Mouse (Mus musculus): ENCODE results near the gene Olfr728.

Olfr728 gene

GRCm38 (mm10) chr14:50142580-50142979, at the start of gene Olfr728:
Gene Olfr728, minus strand, starts transcription at chr14:50142680.
- no peak for DNase-seq (ENCODE audit: low read depth, low spot score)

- no peak for DNase-seq (ENCODE audit: low read depth, low spot score)
Observed at GRCm38 (mm10) chr14:50188098-50188497, 45.6 kb upstream of the Olfr728 start, which contains the start of gene Olfr730. Gene Olfr730, minus strand, starts transcription at chr14:50188198.

- DNase-seq (ENCODE audit: low read depth, low spot score) = no peak
Observed at GRCm38 (mm10) chr14:50152810-50153209, 10.3 kb upstream of the Olfr728 start, which contains the start of gene Olfr729. Gene Olfr729, minus strand, starts transcription at chr14:50152910.

- DNase-seq (ENCODE audit: low read depth, low spot score) = no peak
Observed at GRCm38 (mm10) chr14:50122886-50123285, 19.6 kb downstream of the Olfr728 start, which contains the start of gene Olfr727. Gene Olfr727, plus strand, starts transcription at chr14:50123186.

- DNase-seq (ENCODE audit: low read depth, low spot score) = no peak
Observed at GRCm38 (mm10) chr14:50090853-50091252, 51.6 kb downstream of the Olfr728 start, which contains the start of gene Olfr726. Gene Olfr726, minus strand, starts transcription at chr14:50090953.

Data from A20 (cell line).